Mouse (Mus musculus) embryo, embryonic 10.5 days (tissue): ENCODE measurements at regions not wholly inside any gene's neighbourhood (a gene's known extent, or its start where the extent isn't known, plus 50 kb on each side); places are given as distances from the start of the nearest gene placed in this dataset.

Source experiments
- DNase-seq: peaks from one replicate; pipeline ENCODE4 v3.0.0-alpha.2; 2015; ENCODE audit warnings: low spot score

DNA sequence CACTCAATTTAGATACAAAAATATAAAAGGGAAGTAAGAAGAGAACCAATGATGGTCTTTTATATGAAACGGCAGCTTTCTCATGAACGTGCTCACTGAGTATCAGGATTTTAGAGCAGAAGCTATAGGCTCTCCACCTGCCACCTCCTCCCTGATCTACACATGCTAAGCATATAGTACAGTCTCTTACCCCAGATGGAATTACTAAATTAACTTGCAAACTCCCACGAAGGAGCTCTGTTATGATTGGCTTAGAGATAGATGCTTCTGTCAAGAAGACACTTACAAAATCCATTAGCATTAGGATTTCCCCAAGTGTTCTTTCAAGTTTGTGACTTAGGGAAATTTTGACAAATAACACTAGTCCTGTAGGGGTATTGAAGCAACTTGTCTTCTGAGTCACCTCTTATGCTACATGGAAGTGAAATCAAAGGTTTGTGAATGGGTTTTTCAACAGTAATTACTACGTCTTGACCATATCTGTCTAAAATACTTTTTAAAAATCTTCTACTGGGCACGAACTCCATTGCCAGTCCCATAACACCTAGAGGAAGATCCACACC, 60.6 kb downstream of the Crygs start:
- no peak for DNase-seq

DNA sequence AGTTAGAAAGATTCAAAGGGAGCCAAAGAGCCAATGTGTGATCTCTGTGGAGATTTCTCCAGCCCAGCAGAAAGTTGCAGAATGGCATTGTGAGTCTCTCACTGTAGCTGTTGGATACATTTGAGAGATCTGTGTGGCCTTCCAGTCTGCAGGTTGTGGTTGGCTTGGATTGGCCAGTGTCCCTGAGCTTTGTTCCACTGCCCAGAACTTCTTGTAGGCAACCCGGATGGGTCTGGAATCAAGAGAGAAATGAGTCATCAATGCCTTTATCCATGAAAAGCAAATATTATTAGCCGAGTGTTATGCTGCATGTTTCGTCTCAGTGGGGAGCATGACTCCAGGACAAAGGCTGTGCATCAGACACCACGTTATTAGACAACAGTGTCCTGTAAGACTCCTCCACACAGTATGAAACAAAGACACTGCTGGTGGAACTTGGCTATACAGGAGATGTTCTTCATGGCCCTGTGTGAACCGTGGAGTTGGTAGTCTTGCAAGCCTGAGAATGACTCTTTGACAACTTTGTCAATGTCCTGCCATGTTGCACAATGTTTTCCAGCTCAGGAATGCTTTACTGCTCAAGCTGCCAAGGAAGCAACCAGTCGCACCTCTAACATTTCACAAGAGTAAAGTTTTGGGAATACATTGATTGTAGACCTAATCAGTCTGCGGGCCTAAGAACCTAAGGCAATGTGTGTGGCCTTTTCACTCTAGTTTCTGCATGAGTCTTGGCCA, 67.1 kb downstream of the Crygs start:
- no peak for DNase-seq

DNA sequence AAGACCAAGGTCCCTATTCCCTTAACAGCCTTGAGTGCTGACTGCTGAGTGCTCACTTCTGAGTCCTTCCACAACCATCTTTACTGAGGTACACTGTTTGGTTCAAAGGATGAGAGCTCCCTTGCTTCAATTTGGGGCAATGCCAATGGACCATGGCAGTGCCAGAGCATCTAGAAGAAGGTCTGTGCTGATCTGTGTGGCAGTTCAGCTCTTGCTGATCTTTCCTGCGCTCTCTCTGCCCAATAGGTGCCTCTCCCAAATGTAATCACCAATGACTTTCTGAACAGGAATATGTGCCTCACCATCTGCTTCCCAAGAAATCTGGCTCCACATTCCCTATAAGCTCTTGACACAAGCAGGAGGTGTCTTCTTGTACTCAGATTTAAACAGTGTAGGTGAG, 67.9 kb downstream of the Crygs start:
- no peak for DNase-seq

DNA sequence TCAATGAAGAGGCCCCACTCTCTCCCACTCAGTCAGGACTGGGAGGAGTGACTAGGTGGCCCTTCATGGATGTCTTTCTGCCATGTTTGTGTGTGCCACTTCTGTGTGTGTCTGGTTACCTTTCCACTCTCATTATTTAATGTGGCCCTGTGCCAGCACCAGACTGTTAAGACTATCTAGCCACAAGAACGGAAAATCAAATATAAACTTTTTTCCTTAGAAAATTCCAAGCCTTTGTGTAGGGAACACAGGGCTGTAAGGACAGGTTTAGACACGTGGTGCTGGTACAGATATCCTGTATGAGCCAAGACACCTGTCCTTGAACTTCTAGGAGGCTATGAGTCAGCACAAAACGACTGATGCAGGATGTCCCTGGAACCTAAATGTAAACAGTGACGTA, 69.9 kb downstream of the Crygs start:
- no peak for DNase-seq

DNA sequence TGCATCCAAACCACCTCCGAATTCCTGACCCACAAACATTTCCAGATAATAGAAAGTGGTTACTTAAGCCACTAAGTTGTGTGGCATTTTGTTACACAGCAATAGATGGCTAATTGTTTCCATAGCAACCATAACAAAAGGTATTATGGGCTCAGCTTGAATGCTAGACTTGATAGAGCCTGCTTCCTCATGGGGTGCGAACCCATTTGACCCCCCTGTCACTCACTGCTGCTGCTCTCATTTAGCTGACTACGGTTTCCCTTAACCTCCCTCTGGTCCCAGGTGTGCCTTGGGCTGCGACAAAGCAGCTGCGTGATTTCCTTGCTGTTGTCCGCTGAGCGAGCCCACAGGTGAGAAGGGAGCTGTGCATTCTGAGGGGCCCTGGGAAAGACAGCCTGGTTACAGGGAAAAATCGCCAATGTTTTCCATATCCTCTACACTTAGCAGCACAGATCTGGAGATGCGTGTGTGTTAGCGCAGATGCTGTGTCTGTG, 76.8 kb downstream of the Crygs start:
- peak; percentile 42 for DNase-seq

DNA sequence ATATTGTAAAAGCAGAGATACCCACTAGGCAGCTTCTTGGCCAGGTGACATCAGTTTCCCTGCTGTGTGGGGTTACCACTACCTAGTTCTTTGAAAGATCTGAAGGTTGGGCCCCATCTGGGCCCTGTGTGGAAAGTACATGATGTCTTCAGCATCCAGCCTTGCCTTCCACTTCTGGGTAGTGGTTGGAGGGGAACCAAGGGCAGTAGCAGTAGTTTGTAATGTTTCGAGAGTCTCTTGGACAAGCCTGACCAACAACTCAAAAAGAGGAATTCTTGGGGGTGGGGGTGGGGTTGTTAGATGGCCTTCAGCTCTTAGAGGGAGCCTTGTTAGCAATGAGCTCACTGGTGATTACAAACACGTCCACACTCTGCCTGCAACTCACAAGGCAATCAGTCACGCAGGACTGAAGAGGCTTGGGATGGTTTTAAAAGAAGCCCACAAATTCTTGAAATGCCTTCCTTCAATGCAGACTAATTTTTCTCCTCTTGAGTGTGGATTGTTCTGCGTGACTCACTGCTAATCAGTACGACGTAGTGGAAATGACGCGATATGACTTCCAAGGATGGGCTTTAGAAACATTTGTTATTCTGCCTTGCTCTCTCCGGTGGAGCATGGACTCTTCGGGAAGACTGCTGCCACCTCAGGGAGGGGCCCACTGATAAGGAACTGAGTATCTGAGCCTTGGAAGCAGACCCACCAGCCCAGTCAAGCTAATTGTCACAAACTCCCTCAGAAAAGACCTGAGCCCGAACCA, 76.9 kb upstream of the Dgkg start:
- DNase-seq, result peak; percentile 14

DNA sequence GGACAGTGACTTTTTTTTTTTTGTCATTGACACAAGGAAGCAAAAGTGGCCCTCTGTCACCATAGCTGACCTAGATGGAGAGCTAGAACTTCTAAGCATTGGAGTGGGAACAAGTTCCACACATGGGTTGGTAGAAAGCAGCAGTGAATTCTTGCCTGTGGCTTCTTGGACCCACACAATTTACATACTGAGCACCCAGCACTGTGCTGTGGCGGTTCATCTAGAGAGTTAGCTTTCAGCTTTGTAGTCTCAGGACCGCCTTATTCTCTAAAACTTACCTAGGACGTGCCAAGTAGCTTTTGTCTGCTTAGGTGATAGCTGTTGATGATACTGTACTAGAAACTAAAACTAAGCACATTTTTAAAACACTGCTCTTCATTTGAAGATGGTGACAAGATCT, 72.1 kb upstream of the Dgkg start:
- DNase-seq, result no peak

DNA sequence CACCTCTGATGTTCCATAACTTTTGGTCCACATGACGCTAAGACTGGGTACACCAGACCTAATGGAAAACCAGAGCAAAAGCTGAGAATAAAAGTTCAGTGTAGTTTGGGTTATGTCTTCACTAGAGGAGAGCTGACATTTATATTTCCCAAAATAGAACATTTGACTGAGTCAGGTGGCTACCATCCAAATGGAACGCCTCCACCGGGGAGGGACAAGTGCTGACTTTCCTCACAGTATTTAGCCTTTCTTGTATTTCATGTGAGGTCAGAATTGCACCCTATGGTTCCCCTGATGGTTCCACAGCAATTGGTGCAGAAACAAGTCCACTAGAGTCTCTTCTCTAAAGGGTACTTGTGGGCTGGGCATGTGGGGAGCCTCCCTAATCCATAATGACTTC, 68.2 kb upstream of the Dgkg start:
- DNase-seq, result no peak

DNA sequence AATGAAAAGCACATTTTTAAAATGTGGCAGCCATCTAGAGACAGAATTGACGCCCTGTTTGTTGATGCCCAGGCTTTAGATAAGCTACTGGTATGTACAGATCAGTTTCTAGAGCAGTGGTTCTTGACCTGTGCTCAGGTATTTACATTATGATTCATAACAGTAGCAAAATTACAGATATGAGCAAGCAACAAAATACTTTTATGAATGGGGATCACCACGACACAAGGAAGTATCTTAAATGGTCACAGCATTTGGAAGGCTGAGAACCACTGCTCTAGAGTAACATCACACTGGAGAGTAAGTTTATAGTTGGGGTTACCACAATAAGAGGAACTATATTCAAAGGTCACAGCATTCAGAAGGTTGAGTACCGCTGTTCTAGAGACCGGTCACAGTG, 66.3 kb upstream of the Dgkg start:
- DNase-seq, result no peak

DNA sequence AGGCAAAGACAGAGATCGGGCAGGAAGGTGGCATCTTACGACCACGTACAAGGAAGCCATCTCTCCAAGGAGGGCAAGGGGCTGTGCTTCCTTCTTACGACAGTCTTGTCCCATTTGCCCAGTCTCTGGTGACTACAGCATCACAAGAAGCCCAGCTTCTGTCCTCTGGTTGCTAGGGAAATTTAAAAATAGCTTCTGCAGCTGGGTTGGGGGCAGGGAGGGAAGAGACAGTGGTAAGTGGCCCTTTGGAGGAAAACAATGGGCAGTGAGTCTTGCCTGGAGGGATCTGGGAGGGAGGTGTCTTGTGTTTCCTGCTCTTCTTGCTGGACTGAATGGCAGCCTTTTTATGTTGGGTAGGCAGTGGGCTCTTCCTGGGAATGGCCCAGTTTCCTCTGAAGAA, 62.8 kb upstream of the Dgkg start:
- peak; percentile 24 for DNase-seq

DNA sequence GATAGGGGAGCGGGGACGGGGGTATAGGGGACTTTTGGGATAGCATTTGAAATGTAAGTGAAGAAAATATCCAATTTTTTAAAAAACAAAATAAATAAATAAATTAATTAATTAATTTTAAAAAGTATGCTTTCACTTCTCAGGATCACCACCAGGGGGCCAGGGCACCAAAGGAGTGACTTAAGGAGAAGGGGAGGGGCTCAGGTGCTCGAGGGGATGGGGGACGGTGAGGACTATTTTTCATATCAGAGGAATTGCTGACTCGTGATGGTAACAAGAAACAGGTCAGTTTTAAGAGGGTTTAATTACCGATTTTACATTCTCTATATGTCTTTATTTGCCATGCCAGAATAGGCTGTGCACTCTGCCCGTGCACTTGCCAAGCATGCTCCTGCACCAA, 62.3 kb upstream of the Dgkg start:
- peak; percentile 31 for DNase-seq

DNA sequence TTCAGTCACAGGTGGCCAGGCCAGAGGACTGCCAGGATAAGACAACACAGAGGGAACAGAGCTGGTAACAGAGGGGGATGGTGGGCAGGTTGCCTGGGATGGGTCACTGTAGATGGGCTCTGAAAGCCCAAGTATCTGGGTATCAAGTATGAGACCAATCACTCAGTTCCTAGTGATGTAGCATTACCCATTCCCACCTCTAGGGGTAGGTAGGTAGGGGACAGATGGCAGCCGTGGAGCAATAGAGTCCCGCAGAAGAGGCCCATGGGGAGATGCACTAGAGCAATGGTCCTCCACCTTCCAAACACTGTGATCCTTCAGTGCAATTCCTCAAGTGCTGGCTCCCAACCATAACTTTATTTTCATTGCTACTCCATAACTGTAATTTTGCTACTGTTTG, 60.4 kb upstream of the Dgkg start:
- DNase-seq, result no peak

DNA sequence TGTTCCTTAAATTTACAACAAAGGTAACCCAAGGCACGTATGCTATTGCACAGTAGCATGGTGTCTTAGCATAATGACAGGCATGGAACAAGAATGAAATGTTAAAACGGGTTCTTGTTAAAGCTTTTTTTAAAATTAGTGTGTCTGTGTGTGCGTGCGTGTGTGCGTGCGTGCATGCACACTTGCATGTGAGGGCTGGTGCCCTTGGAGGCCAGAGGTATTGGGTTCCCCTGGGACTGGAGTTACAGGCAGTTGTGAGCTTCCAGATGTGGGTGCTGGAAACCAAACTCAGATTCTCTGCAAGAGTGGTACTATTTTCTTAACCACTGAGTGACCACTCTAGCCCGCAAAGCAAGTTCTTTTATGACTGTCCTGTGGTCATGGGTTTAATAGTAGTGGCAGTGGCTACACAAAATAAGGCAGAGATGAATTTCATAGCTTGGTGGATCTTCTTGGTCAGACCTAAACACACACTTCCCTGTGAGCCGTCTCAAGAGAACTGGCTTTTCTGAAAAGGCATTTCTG, 59.3 kb upstream of the Dgkg start:
- DNase-seq, result no peak

DNA sequence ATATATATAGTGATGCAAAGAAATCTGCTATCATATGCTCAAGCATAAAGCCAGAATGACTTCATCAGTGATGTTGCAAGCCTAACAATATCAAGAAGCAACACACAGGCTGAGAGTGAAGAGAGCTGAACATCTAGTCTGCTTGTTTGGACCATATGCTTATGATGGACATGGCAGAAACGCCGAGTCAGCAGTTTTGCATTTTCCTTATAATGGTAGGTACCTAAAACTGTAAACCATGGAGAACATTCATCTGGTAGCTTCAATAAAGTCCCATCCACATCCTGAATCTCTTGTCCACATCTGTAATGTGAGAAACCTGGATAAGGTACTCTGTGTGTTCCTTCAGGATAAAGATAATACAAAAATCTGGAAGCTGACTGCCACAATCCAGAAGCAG, 57.3 kb upstream of the Dgkg start:
- no peak for DNase-seq

DNA sequence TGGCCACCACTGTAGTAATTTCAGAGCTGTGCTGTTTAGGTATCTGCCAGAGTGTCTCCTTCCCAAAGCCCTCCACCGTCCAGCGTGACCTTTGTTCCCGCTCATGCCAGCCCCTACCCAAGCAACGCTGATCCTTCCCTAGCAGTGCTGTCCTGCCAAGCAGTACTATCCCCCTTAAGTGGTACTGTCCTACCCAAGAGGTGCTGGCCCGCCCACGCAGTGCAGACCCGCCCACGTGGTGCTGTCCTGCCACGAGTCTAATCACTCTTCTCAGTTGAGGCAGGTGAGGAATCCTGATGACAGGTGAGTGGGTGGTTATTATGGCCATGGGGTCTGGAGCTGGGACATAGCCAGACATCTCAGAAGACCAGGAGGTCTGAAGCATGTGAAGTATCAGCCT, 51.7 kb upstream of the Dgkg start:
- DNase-seq, result no peak
